Mouse (Mus musculus) spleen, adult 2 months (tissue): ENCODE measurements around the gene Pbx1. TPM values are rescaled to one million over a fixed set of nuclear protein-coding genes. Genes with fewer than 3 reads are reported as not detected.

ENCODE experiments used
- DNase-seq, 2 experiments: peaks; one replicate each; pipeline versions ENCODE4 v3.0.0 to v3.0.0-alpha.2; 2012 to 2021; ENCODE audit warnings: low spot score in 2 of 2, low read depth in 1 of 2
- H3K27ac ChIP-seq: fragments of 200-500 bp; 2 replicates; pipeline ENCODE4 v1.5.1; 2012; ENCODE audit warnings: low read length, inconsistent platforms; ENCODE audit not compliant: insufficient read depth
- H3K27me3 ChIP-seq: fragments of 200-500 bp; 2 replicates; pipeline ENCODE4 v1.6.1; 2012; ENCODE audit warnings: mild to moderate bottlenecking, moderate library complexity, low read length, inconsistent platforms; ENCODE audit not compliant: control insufficient read depth, insufficient read depth
- H3K36me3 ChIP-seq: fragments of 200-500 bp; 2 replicates; pipeline ENCODE4 v1.6.1; 2012; ENCODE audit warnings: mild to moderate bottlenecking, low read length, inconsistent platforms; ENCODE audit not compliant: control insufficient read depth, insufficient read depth
- H3K4me1 ChIP-seq: fragments of 200-500 bp; 2 replicates; pipeline ENCODE4 v1.6.1; 2011; ENCODE audit warnings: inconsistent platforms; ENCODE audit not compliant: control insufficient read depth, insufficient read depth, insufficient read length
- H3K4me3 ChIP-seq: fragments of 200-500 bp; 2 replicates; pipeline ENCODE4 v1.5.1; 2011; ENCODE audit warnings: mild to moderate bottlenecking, inconsistent platforms; ENCODE audit not compliant: insufficient read depth, insufficient read length; ENCODE audit errors: extremely low read depth
- CTCF ChIP-seq: fragments of 200-500 bp; IDR thresholded peaks from 2 replicates; pipeline ENCODE4 v1.5.1; 2011; ENCODE audit warnings: mild to moderate bottlenecking, inconsistent platforms; ENCODE audit not compliant: insufficient read depth, insufficient read length, insufficient replicate concordance; ENCODE audit errors: extremely low read depth
- POLR2A ChIP-seq: fragments of 200-500 bp; IDR thresholded peaks from 2 replicates; pipeline ENCODE4 v1.6.1; 2011; ENCODE audit warnings: low read depth, low read length, inconsistent platforms
- WGBS: fragments of 180-500 bp; shearing (Covaris S2); methylation state at CpG from one replicate; pipeline ENCODE4 v1.1.7; 2018; 5-methylcytosine and 5-hydroxymethylcytosine counted together
- polyA plus RNA-seq: library from polyadenylated mRNA; depleted of rRNA; stranded (reverse); fragments of >200 nt; gene quantifications from 2 replicates; pipeline ENCODE4 v1.2.3, GENCODE M21; 2012

The Pbx1 gene
- polyA plus RNA-seq, 1 experiment: 9.2 TPM

DNA sequence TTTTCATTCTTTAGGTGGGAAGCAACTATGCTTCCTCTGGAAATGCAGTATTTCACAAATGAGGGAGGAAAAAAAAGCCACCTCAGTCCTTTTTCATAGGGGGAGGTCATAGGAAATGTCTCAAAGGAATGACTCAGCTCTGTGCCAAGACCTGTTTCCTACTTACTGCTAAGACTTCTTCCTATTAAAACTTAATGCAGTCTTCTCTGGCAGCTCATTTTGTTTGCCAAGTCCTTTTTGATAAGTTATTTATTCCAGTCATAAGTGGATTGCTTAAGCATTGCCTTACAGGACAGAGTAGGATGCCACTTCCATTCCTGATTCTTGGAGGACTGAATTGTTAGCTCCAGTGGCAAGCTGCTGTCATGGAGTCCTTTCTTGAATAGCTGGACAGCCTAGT is 41.3 kb downstream of the Pbx1 start:
- no peak for TF ChIP-seq POLR2A
- no peak for TF ChIP-seq CTCF
- Histone ChIP-seq H3K27me3 (no peaks in the 10 kb centered on the region), H3K4me3 (no peak overlapping the region), H3K27ac (no peak overlapping the region), H3K4me1 (0 out of 2 replicates have a peak, but pooled peaks cover 2% of the 10 kb centered on the region), H3K36me3 (no peaks in the 10 kb centered on the region)
- no peak for DNase-seq

DNA sequence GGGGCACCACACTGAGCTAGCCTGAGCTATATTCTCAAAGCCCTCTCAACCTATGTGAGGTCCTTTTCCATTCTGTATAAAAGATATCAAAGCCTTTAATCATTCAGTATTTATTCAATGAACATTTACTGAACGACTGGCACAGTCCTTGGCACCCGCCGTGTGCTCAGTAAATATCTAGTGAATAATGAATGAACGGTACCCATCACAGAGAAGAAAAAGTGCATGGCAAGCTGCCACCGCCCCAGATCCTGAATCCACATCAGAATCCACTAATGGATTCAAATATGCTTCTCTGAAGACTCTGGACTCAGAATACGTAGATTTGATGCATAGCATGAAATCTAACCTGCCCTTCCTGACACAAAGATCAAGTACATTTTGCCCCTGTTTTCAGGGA is 45.9 kb downstream of the Pbx1 start:
- WGBS: 93% methylated on average over 6 of the region's 6 CpGs
- no peak for TF ChIP-seq CTCF
- no peak for TF ChIP-seq POLR2A
- no peak overlapping the region for H3K27ac ChIP-seq
- H3K4me1 ChIP-seq: 0 out of 2 replicates have a peak, but pooled peaks cover 2% of the 10 kb centered on the region
- H3K27me3 ChIP-seq: no peaks in the 10 kb centered on the region
- H3K36me3 ChIP-seq: no peaks in the 10 kb centered on the region
- DNase-seq: no peak
- H3K4me3 ChIP-seq: no peak overlapping the region

DNA sequence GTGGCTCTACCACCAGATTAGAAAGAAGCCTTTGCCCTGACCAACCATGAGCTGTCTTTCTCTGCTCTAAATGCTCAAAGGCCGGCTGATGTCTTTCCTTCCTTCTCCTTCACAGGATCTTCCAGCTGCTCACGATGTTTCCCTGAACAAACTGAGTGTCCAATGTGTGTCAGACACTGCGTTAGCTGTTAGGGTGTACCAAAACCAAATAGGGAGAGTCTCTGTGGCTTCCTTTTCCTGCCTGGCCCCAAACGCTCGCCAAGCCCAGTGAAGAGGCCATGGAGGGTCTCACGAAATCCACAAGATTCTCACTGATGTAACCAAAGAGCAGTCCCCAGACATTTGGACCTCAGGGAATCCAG is 47.5 kb downstream of the Pbx1 start:
- Histone ChIP-seq H3K36me3 (no peaks in the 10 kb centered on the region), H3K27ac (no peak overlapping the region), H3K4me3 (no peak overlapping the region), H3K4me1 (no peaks in the 10 kb centered on the region), H3K27me3 (no peaks in the 10 kb centered on the region)
- whole genome bisulfite sequencing: 10% methylated on average over 6 of the region's 6 CpGs
- DNase-seq: no peak
- TF ChIP-seq POLR2A (no peak), CTCF (no peak)

DNA sequence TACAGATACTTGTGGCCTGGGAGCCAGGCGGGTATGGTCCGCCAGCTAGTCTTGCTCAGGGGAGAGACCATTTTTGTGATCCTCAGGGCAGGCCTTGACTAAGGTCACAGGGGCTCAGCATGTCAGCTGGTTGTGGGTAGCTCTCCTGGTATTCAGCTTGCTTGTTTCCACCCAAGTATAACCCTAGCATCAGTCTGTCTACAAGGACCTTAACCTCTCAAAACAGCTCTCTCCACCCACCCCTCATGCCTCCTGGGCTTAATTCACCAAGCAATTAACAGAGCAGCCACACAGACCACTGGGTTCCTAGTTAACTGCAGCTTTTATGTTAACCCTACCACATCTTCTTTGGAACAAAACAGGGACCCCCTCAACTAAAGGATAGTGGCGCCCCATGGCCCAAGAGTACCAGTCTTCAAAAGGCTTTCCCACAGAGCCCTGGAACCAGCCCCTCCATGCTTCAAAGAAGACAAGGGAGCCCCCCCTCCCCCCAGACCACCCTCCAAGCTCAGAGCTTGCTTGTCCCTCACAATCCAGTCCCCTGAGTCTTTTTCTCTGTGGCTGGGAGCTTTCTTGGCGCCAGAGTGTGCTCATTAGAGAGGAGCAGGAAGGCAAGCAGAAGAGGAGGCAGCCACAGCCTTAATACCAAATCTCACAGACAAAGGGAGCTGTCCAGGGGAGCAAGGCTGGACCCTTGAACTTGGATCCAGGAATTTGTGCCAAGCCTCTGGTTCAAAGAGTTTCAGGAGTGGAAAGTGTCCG is 48.1 kb downstream of the Pbx1 start:
- no peak for DNase-seq
- TF ChIP-seq CTCF (no peak), POLR2A (no peak)
- Histone ChIP-seq H3K36me3 (no peaks in the 10 kb centered on the region), H3K27ac (no peak overlapping the region), H3K27me3 (no peaks in the 10 kb centered on the region), H3K4me1 (no peaks in the 10 kb centered on the region), H3K4me3 (no peak overlapping the region)
- 79% methylated on average over 5 of the region's 5 CpGs for WGBS

DNA sequence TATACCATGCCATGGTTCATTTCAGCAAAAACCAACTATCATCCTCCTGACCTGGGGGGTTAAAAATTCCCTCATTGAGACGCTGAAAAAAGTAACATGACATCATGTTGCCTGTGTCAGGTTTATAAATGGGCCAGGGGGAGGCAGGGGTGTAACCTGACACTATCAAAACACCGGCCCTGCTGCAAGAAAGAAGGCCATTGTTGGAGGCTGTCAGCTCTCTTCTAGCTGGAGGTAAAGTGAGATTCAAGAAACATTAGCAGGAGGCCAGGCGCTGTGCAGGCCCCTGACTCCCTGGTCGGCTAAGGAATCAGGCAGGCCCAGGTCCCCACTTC is 49.3 kb downstream of the Pbx1 start:
- TF ChIP-seq POLR2A (no peak), CTCF (no peak)
- 73% methylated on average over 4 of the region's 4 CpGs for WGBS
- H3K36me3 ChIP-seq: no peaks in the 10 kb centered on the region
- no peaks in the 10 kb centered on the region for H3K27me3 ChIP-seq
- H3K4me3 ChIP-seq: no peak overlapping the region
- no peak for DNase-seq
- H3K4me1 ChIP-seq: no peaks in the 10 kb centered on the region
- H3K27ac ChIP-seq: no peak overlapping the region

DNA sequence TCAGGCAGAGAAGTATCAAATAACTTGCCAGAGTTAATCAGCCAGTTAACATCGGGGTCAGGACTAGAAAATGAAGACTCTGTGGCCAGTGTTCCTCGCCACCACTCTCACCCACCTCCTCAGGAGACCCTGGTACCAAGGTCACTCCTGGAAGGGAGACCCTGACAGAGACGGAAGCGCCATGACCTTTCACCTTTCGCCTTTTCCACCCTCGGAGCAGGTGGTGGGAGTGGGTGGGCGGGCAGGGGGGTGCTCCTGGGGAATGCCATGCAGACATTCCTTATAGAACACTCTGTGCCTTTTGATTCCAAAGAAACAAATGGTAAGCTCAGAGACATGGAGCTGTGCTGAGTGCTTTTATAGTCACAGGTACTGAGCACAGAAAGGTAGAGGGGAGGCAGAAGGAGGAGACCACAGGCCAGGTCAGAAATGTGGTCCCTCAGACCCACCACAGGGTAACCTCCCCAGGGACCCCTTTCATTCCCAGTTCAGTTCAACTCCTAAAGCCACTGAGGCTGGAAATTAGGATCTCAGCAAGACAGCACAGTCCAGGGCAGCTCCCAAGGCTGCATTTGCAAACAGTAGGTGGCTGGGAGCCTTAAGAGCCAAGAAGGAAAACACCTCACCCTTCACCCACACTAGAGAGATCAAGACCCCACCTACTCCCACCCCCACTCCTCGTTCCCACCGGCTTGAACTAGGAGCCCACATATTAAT is 49.8 kb downstream of the Pbx1 start:
- Histone ChIP-seq H3K4me3 (no peak overlapping the region), H3K4me1 (no peaks in the 10 kb centered on the region), H3K27ac (no peak overlapping the region), H3K36me3 (no peaks in the 10 kb centered on the region), H3K27me3 (no peaks in the 10 kb centered on the region)
- 79% methylated on average over 9 of the region's 9 CpGs for WGBS
- DNase-seq: no peak
- TF ChIP-seq POLR2A (no peak), CTCF (no peak)

DNA sequence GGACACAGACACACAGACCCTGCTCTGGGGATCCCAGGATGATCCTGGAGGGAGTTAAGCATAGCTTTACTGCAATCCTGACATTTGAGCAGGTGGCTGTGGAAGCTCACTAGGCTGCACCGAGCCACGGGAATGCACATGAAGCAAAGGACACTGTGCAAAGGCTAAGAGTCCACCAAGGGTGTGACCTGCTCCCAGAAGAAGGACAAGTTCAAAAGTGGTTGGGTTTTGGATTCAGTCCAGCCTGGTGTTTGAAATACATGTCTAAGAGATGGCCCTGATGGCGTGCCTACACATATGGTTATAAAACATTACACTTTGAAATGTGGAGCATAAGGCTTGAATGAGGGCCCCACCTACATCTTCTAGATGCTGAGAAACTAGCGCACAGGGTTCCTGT is 50.6 kb downstream of the Pbx1 start:
- Histone ChIP-seq H3K36me3 (no peaks in the 10 kb centered on the region), H3K27ac (no peak overlapping the region)
- DNase-seq: no peak

More for the DNA sequence above, 50.6 kb downstream of the Pbx1 start:
- WGBS: 92% methylated on average over 4 of the region's 4 CpGs
- no peak overlapping the region for H3K4me3 ChIP-seq
- no peaks in the 10 kb centered on the region for H3K27me3 ChIP-seq
- TF ChIP-seq CTCF (no peak), POLR2A (no peak)
- no peaks in the 10 kb centered on the region for H3K4me1 ChIP-seq
